Mouse (Mus musculus): ENCODE data around the gene Chrnd. TPM values are rescaled to one million over a fixed set of nuclear protein-coding genes. Genes with fewer than 3 reads are reported as not detected.

Gene Chrnd
- total RNA-seq (2023) = not detected in 2 replicates

DNA sequence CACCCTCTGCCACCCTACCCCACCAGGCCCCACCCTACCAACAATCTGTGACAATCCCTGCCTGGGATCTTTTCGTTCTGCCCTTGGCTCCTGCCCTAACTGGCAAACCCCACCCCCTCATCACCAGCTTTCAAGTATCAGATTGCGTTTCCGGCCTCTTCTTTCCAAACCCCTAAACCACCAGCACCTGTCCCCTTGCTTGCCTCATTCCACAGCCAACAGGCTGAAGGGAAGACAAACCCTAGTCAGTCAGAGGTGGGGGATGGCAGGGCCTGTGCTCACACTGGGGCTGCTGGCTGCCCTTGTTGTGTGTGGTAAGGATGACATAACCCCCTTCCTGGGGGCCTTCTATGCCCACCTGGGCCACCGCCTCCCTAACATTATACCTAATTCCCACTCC lies at the start of gene Chrnd:
Gene Chrnd (plus strand): TSS at position 179 of the 400 bp plus-strand sequence.

GRCm38 (mm10) chr1:87156199-87156587 lies 34.2 kb upstream of the Chrnd start, which contains the start of gene Ecel1:
Ecel1 (minus strand) TSS chr1:87156521.

DNA sequence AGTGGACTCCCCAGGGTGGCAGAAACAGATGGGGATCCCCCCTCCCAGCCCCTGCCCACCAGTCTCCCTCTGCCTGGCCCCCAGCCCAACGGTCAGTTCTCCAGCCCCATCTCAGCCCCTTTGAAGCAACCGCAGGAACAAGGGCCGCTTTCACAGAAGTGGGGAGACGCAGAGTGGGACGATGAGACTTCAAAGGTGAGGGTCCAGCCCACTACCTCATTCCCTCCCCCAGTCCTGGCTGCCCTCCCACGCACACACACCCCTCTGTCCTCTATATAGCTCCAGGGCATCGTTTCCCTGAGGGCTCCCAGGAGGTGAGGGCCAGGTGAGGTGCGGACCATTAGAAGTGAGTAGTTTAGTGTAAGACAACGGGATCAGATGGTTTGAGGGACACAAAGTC lies 7.4 kb upstream of the Chrnd start, which contains the start of gene Prss56:
Gene Prss56 (plus strand): TSS at position 301 of the 400 bp plus-strand sequence.

GRCm38 (mm10) chr1:87204465-87204864 lies 14.1 kb downstream of the Chrnd start, which contains the start of gene Chrng:
Chrng (plus strand) TSS chr1:87204657.

GRCm38 (mm10) chr1:87213735-87214704 lies 23.6 kb downstream of the Chrnd start, which contains the start of gene Eif4e2:
Eif4e2 (plus strand) TSS chr1:87213914.

Other genes with a start within 250 kb of the Chrnd start
- gene Alppl2, start 100.7 kb upstream of the Chrnd start, total RNA-seq (2023) = not detected in 2 replicates
- gene Alpi, start 89.0 kb upstream of the Chrnd start, total RNA-seq (2023) = not detected in 2 replicates
- gene Akp3, start 65.6 kb upstream of the Chrnd start, total RNA-seq (2023) = not detected in 2 replicates
- not detected in 2 replicates for gene Ecel1, start 34.1 kb upstream of the Chrnd start, total RNA-seq (2023)
- gene Prss56, start 7.3 kb upstream of the Chrnd start, total RNA-seq (2023) = not detected in 2 replicates
- not detected in 2 replicates for gene Chrng, start 14.1 kb downstream of the Chrnd start, total RNA-seq (2023)
- gene Eif4e2, start 23.3 kb downstream of the Chrnd start, total RNA-seq (2023) = 86.9 and 97.3 TPM in 2 replicates
- gene Efhd1, start 73.8 kb downstream of the Chrnd start, total RNA-seq (2023) = 0.25 and 0.36 TPM in 2 replicates
- gene Gigyf2, start 136.4 kb downstream of the Chrnd start, total RNA-seq (2023) = 47.1 and 87.2 TPM in 2 replicates
- not detected in 2 replicates for gene Kcnj13, start 204.1 kb downstream of the Chrnd start, total RNA-seq (2023)

Data from neutrophil, adult 65 days (primary cell).